Mouse (Mus musculus) stomach, embryonic 16.5 days (tissue): Measurements from ENCODE around the gene Trak1. TPM values are rescaled to one million over a fixed set of nuclear protein-coding genes. Genes with fewer than 3 reads are reported as not detected.
A peak's percentile ranks its signal among the peaks of the same experiment; 100 is the strongest.

Source experiments
- ATAC-seq: fragments of 200-750 bp; cut with Nextera tagmentation; 2 replicates; pipeline ENCODE4 v1.8.0; 2017; ENCODE audit warnings: moderate number of reproducible peaks, moderate TSS enrichment; ENCODE audit not compliant: insufficient read depth, low FRiP score
- H3K27ac ChIP-seq: fragments of 300-500 bp; sonication (generic); 2 replicates; pipeline ENCODE4 v1.5.1; 2014; ENCODE audit warnings: low read length
- H3K27me3 ChIP-seq: fragments of 300-500 bp; sonication (generic); 2 replicates; pipeline ENCODE4 v1.6.1; 2014; ENCODE audit warnings: low read length, control low read depth, mixed read lengths; ENCODE audit not compliant: control insufficient read depth, insufficient read depth
- H3K36me3 ChIP-seq: fragments of 300-500 bp; sonication (generic); 2 replicates; pipeline ENCODE4 v1.6.1; 2014; ENCODE audit warnings: low read length; ENCODE audit not compliant: control insufficient read depth, insufficient read depth
- H3K4me1 ChIP-seq: fragments of 300-500 bp; sonication (generic); 2 replicates; pipeline ENCODE4 v1.6.1; 2014; ENCODE audit warnings: low read length, control low read depth, mixed read lengths; ENCODE audit not compliant: control insufficient read depth, insufficient read depth
- H3K4me2 ChIP-seq: fragments of 300-500 bp; sonication (generic); 2 replicates; pipeline ENCODE4 v1.6.1; 2014; ENCODE audit warnings: low read depth, low read length, mixed read lengths
- H3K4me3 ChIP-seq: fragments of 300-500 bp; sonication (generic); replicated peaks from 2 replicates; pipeline ENCODE4 v1.5.1; 2014; ENCODE audit warnings: mild to moderate bottlenecking, low read length
- H3K9ac ChIP-seq: fragments of 300-500 bp; sonication (generic); 2 replicates; pipeline ENCODE4 v1.6.1; 2014; ENCODE audit warnings: low read length
- H3K9me3 ChIP-seq: fragments of 300-500 bp; sonication (generic); replicated peaks from 2 replicates; pipeline ENCODE4 v1.6.1; 2016; ENCODE audit warnings: low read length, control low read depth; ENCODE audit not compliant: control insufficient read depth
- WGBS: fragments of 180-500 bp; shearing (Covaris S2); extraction: QIAGEN DNeasy Blood & Tissue Kit; methylation state at CpG from one replicate; pipeline ENCODE4 v1.1.7; 2014; 5-methylcytosine and 5-hydroxymethylcytosine counted together
- polyA plus RNA-seq: library from polyadenylated mRNA; unstranded; fragments of >200 nt; fragmentation: Nextera tagmentation; extraction: Ambion mirVana; gene quantifications from 2 replicates; pipeline ENCODE4 v1.2.1, GENCODE M21; 2015

Trak1 gene
- polyA plus RNA-seq, 1 experiment from 2014 or later: 24.1 TPM

- peak overlapping the region; percentile 55 for H3K4me3 ChIP-seq
- peak overlapping the region; percentile 64 for H3K4me2 ChIP-seq
- no peaks in the 10 kb centered on the region for H3K4me1 ChIP-seq
- ATAC-seq: no peak
- peak overlapping the region; percentile 67; the same call in 1 of the 2 replicates for H3K9ac ChIP-seq
- H3K9me3 ChIP-seq: peaks cover 5% of the 10 kb centered on the region; the same call in 1 of the 2 replicates
- no peaks in the 10 kb centered on the region for H3K27me3 ChIP-seq
- no peaks in the 10 kb centered on the region for H3K36me3 ChIP-seq
- H3K27ac ChIP-seq: no peak overlapping the region
- 72% methylated on average over 3 of the region's 3 CpGs for WGBS
Observed at GRCm38 (mm10) chr9:121286325-121286901, 10.9 kb upstream of the Trak1 start.

GRCm38 (mm10) chr9:121291275-121291674 lies 6.0 kb upstream of the Trak1 start:
- Histone ChIP-seq H3K4me3 (no peak overlapping the region), H3K36me3 (no peaks in the 10 kb centered on the region), H3K9ac (no peak overlapping the region), H3K4me2 (no peak overlapping the region), H3K4me1 (no peaks in the 10 kb centered on the region), H3K27ac (no peak overlapping the region), H3K9me3 (no peaks in the 10 kb centered on the region), H3K27me3 (no peaks in the 10 kb centered on the region)
- ATAC-seq: no peak
- 87% methylated on average over 2 of the region's 2 CpGs for WGBS

- Histone ChIP-seq H3K27ac (no peak overlapping the region), H3K4me3 (no peak overlapping the region), H3K9ac (no peak overlapping the region), H3K27me3 (no peaks in the 10 kb centered on the region; the same call in 1 of the 2 replicates), H3K4me1 (peaks cover 3% of the 10 kb centered on the region; the same call in 1 of the 2 replicates), H3K9me3 (no peaks in the 10 kb centered on the region), H3K36me3 (no peaks in the 10 kb centered on the region), H3K4me2 (no peak overlapping the region)
- 81% methylated on average over 7 of the region's 7 CpGs for WGBS
- no peak for ATAC-seq
Observed at GRCm38 (mm10) chr9:121293187-121293586, 4.1 kb upstream of the Trak1 start.

- H3K4me1 ChIP-seq: peaks cover 23% of the 10 kb centered on the region
- no peaks in the 10 kb centered on the region for H3K36me3 ChIP-seq
- H3K9me3 ChIP-seq: no peaks in the 10 kb centered on the region
- no peak overlapping the region for H3K4me2 ChIP-seq
- H3K27ac ChIP-seq: no peak overlapping the region
- H3K9ac ChIP-seq: no peak overlapping the region
- 77% methylated on average over 7 of the region's 7 CpGs for WGBS
- ATAC-seq: no peak
- H3K27me3 ChIP-seq: no peaks in the 10 kb centered on the region; the same call in 1 of the 2 replicates
- no peak overlapping the region for H3K4me3 ChIP-seq
Observed at GRCm38 (mm10) chr9:121295221-121295620, 2.1 kb upstream of the Trak1 start.

GRCm38 (mm10) chr9:121298065-121298398 lies 730 bp downstream of the Trak1 start:
- peak overlapping the region; percentile 97 for H3K4me2 ChIP-seq
- H3K36me3 ChIP-seq: no peaks in the 10 kb centered on the region
- H3K9me3 ChIP-seq: no peaks in the 10 kb centered on the region
- H3K27ac ChIP-seq: peak overlapping the region; percentile 55; the same call in 1 of the 2 replicates
- H3K9ac ChIP-seq: peak overlapping the region; percentile 95
- H3K4me1 ChIP-seq: peaks cover 28% of the 10 kb centered on the region
- peak overlapping the region; percentile 91 for H3K4me3 ChIP-seq
- 2% methylated on average over 7 of the region's 7 CpGs for WGBS
- H3K27me3 ChIP-seq: no peaks in the 10 kb centered on the region; the same call in 1 of the 2 replicates
- ATAC-seq: no peak

- peaks cover 33% of the 10 kb centered on the region for H3K4me1 ChIP-seq
- peak overlapping the region; percentile 55; the same call in 1 of the 2 replicates for H3K27ac ChIP-seq
- no peaks in the 10 kb centered on the region; the same call in 1 of the 2 replicates for H3K27me3 ChIP-seq
Observed at GRCm38 (mm10) chr9:121298411-121299091, 1.2 kb downstream of the Trak1 start.

GRCm38 (mm10) chr9:121299223-121299755 lies 2.0 kb downstream of the Trak1 start:
- no peaks in the 10 kb centered on the region; the same call in 1 of the 2 replicates for H3K27me3 ChIP-seq
- peak overlapping the region; percentile 97 for H3K4me2 ChIP-seq
- ATAC-seq: no peak
- peak overlapping the region; percentile 91; the same call in 1 of the 2 replicates for H3K4me3 ChIP-seq
- no peak overlapping the region for H3K27ac ChIP-seq
- no peaks in the 10 kb centered on the region for H3K9me3 ChIP-seq
- 67% methylated on average over 9 of the region's 9 CpGs for whole genome bisulfite sequencing
- H3K36me3 ChIP-seq: no peaks in the 10 kb centered on the region
- peaks cover 36% of the 10 kb centered on the region for H3K4me1 ChIP-seq
- H3K9ac ChIP-seq: peak overlapping the region; percentile 95

More at GRCm38 (mm10) chr9:121298411-121299091, 1.2 kb downstream of the Trak1 start:
- H3K9ac ChIP-seq: peak overlapping the region; percentile 95
- ATAC-seq: no peak
- peak overlapping the region; percentile 91 for H3K4me3 ChIP-seq
- H3K4me2 ChIP-seq: peak overlapping the region; percentile 97
- no peaks in the 10 kb centered on the region for H3K9me3 ChIP-seq
- no peaks in the 10 kb centered on the region for H3K36me3 ChIP-seq
- WGBS: 38% methylated on average over 15 of the region's 15 CpGs

GRCm38 (mm10) chr9:121299976-121300570 lies 2.8 kb downstream of the Trak1 start:
- H3K9ac ChIP-seq: peak overlapping the region; percentile 43
- H3K36me3 ChIP-seq: no peaks in the 10 kb centered on the region
- no peaks in the 10 kb centered on the region; the same call in 1 of the 2 replicates for H3K27me3 ChIP-seq
- peak overlapping the region; percentile 97; the same call in 1 of the 2 replicates for H3K4me2 ChIP-seq
- H3K4me1 ChIP-seq: peaks cover 36% of the 10 kb centered on the region
- no peak overlapping the region for H3K27ac ChIP-seq
- ATAC-seq: no peak
- no peak overlapping the region for H3K4me3 ChIP-seq
- 62% methylated on average over 19 of the region's 19 CpGs for WGBS
- no peaks in the 10 kb centered on the region for H3K9me3 ChIP-seq
